Mouse (Mus musculus) liver, embryonic 14.5 days (tissue): ENCODE data around the gene Phlda3. TPM values are rescaled to one million over a fixed set of nuclear protein-coding genes. Genes with fewer than 3 reads are reported as not detected.
A peak's percentile ranks its signal among the peaks of the same experiment; 100 is the strongest.

Experiments
- ATAC-seq: fragments of 200-750 bp; cut with Nextera tagmentation; 2 replicates; pipeline ENCODE4 v1.8.0; 2017; ENCODE audit warnings: moderate number of reproducible peaks, mild to moderate bottlenecking, moderate library complexity; ENCODE audit not compliant: insufficient read depth
- DNase-seq, 3 experiments: peaks; one replicate each; pipeline ENCODE4 v3.0.0-alpha.2; 2012 to 2013; ENCODE audit warnings: low read depth in 3 of 3, low spot score in 3 of 3
- H3K27ac ChIP-seq: fragments of 300-500 bp; sonication (generic); 2 replicates; pipeline ENCODE4 v1.5.1; 2014; ENCODE audit warnings: moderate library complexity, mild to moderate bottlenecking, control low read depth, inconsistent platforms
- H3K27me3 ChIP-seq: fragments of 300-500 bp; sonication (generic); 2 replicates; pipeline ENCODE4 v1.6.1; 2014; ENCODE audit warnings: mild to moderate bottlenecking, low read length, moderate library complexity; ENCODE audit not compliant: control insufficient read depth, insufficient read depth
- H3K36me3 ChIP-seq: fragments of 300-500 bp; sonication (generic); replicated peaks from 2 replicates; pipeline ENCODE4 v1.6.1; 2014; ENCODE audit warnings: low read depth; ENCODE audit not compliant: control insufficient read depth, insufficient read depth
- H3K4me1 ChIP-seq, 2 experiments: fragments of 200-500 bp in 1 of 2; fragments of 300-500 bp in 1 of 2; sonication (generic) in 1 of 2; replicated peaks; 2 replicates each; pipeline ENCODE4 v1.6.1; 2012 to 2014; ENCODE audit warnings: antibody characterized with exemption in 1 of 2, inconsistent platforms in 1 of 2, low read length in 1 of 2; ENCODE audit not compliant: control insufficient read depth in 2 of 2, insufficient read depth in 2 of 2
- H3K4me2 ChIP-seq: fragments of 300-500 bp; sonication (generic); 2 replicates; pipeline ENCODE4 v1.6.1; 2014; ENCODE audit warnings: low read depth, mild to moderate bottlenecking, control low read depth, moderate library complexity
- H3K4me3 ChIP-seq, 2 experiments: fragments of 200-500 bp in 1 of 2; fragments of 300-500 bp in 1 of 2; sonication (generic) in 1 of 2; 2 replicates each; pipeline ENCODE4 v1.5.1; 2012 to 2014; ENCODE audit warnings: low read depth in 2 of 2, low read length in 2 of 2, mild to moderate bottlenecking in 2 of 2, control low read depth in 1 of 2, inconsistent platforms in 1 of 2, moderate library complexity in 1 of 2; ENCODE audit not compliant: insufficient read depth in 1 of 2
- H3K9ac ChIP-seq: fragments of 300-500 bp; sonication (generic); replicated peaks from 2 replicates; pipeline ENCODE4 v1.6.1; 2014; ENCODE audit warnings: mild to moderate bottlenecking, control low read depth, moderate library complexity
- H3K9me3 ChIP-seq: fragments of 300-500 bp; sonication (generic); 2 replicates; pipeline ENCODE4 v1.6.1; 2016; ENCODE audit warnings: low read length, mixed read lengths; ENCODE audit not compliant: control insufficient read depth
- CTCF ChIP-seq: IDR thresholded peaks from 2 replicates; pipeline ENCODE4 v1.5.1; 2016; ENCODE audit warnings: antibody characterized with exemption, low read depth, control low read depth
- EP300 ChIP-seq: IDR thresholded peaks from 2 replicates; pipeline ENCODE4 v1.6.1; 2016; ENCODE audit warnings: antibody characterized with exemption, low read depth
- WGBS: fragments of 180-500 bp; shearing (Covaris S2); extraction: QIAGEN DNeasy Blood & Tissue Kit; methylation state at CpG from one replicate; pipeline ENCODE4 v1.1.7; 2014; ENCODE audit not compliant: insufficient replicate concordance; 5-methylcytosine and 5-hydroxymethylcytosine counted together
- polyA plus RNA-seq, 2 experiments: library from polyadenylated mRNA; depleted of rRNA in 1 of 2; stranded (reverse) in 1 of 2; unstranded in 1 of 2; fragments of >200 nt; fragmentation: Nextera tagmentation in 1 of 2; extraction: Ambion mirVana in 1 of 2; gene quantifications; 2 replicates each; pipeline versions ENCODE4 v1.2.1 to v1.2.3; 2012 to 2014

Gene Phlda3
- polyA plus RNA-seq, 2 experiments, result 3.2 to 5.2 TPM

DNA sequence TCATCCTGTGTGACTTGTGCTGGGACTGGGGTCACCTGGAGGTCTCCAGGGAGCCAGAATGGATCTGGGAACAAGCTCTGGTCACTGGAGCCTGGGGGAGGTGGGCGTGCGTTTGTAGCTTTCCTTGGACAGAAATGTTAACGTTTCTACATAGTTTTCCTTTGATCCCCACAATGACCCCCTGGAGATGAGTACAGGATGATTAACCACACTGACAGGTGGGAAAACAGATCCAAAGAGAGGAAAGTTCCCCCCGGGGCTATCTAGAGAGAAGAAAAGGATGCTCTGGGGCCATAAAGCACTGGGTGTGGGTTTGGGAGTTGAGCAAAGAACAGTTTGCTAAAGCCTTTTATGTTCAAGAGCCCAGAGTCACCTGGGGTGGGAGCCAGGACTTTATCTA lies 14.7 kb downstream of the Phlda3 start:
- Histone ChIP-seq H3K27ac (no peak overlapping the region), H3K9ac (no peak overlapping the region), H3K36me3 (no peaks in the 10 kb centered on the region), H3K4me2 (no peak overlapping the region), H3K27me3 (no peaks in the 10 kb centered on the region), H3K4me1 (0 out of 4 replicates have a peak, but pooled peaks cover 0 to 2% of the 10 kb centered on the region in 2 experiments), H3K4me3 (no peak overlapping the region), H3K9me3 (no peaks in the 10 kb centered on the region)
- no peak for TF ChIP-seq EP300
- TF ChIP-seq CTCF, result no peak
- 49% methylated on average over 4 of the region's 4 CpGs for WGBS
- DNase-seq (no peak), ATAC-seq (no peak)

DNA sequence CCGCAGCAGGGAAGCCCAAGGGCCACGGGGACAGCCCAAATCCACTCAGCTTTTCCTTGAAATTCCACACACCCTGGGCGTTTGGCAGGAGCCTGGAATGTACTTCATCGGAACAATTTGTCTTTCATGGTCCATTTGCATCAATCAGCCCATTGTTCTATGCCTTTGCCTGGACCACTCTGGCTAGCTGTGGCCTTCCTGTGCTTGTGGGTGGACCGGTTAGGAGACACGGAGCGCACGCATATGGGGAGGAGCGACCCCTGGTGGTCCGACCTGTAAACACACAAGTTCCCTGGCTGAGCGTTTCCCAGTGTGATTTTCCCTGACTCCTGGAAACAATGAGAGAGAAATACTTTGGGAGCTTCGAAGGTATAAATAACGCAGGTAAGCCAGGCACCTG lies 15.3 kb downstream of the Phlda3 start:
- TF ChIP-seq CTCF (peak; percentile 95), EP300 (no peak)
- H3K4me3 ChIP-seq, result no peak overlapping the region
- H3K36me3 ChIP-seq, result no peaks in the 10 kb centered on the region
- no peak overlapping the region for H3K27ac ChIP-seq
- H3K9me3 ChIP-seq, result no peaks in the 10 kb centered on the region
- no peaks in the 10 kb centered on the region for H3K27me3 ChIP-seq
- no peak overlapping the region for H3K4me2 ChIP-seq
- no peak overlapping the region for H3K9ac ChIP-seq
- 0 out of 4 replicates have a peak, but pooled peaks cover 0 to 1% of the 10 kb centered on the region in 2 experiments for H3K4me1 ChIP-seq
- ATAC-seq (no peak), DNase-seq (peak in 1 of 3 experiments; percentile 26)
- WGBS, result 13% methylated on average over 13 of the region's 13 CpGs

DNA sequence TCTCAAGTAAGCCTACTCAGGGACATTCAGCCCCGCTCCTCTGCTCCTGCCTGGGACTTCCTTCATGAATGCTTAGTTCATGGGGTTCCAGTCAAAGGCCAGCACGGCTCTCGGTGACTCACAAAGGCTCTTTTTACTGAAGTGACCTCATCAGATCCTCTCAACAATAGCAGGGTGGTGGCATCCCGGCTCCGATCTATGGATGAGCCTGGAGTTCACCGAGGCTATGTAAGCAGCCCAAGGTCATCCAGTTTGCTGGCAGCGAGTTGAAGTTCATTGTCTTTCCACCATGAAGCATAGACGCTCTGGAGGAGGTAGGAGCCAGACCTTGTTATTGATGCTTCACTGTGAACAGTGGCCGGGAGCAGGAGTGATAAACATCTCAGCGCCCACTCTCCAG lies 16.9 kb downstream of the Phlda3 start:
- Histone ChIP-seq H3K4me2 (no peak overlapping the region), H3K36me3 (no peaks in the 10 kb centered on the region), H3K4me1 (no peaks in the 10 kb centered on the region), H3K4me3 (no peak overlapping the region), H3K9me3 (no peaks in the 10 kb centered on the region), H3K9ac (no peak overlapping the region), H3K27me3 (no peaks in the 10 kb centered on the region), H3K27ac (no peak overlapping the region)
- TF ChIP-seq EP300 (no peak), CTCF (no peak)
- no peak for ATAC-seq
- 61% methylated on average over 10 of the region's 10 CpGs for WGBS
- DNase-seq, result no peak

DNA sequence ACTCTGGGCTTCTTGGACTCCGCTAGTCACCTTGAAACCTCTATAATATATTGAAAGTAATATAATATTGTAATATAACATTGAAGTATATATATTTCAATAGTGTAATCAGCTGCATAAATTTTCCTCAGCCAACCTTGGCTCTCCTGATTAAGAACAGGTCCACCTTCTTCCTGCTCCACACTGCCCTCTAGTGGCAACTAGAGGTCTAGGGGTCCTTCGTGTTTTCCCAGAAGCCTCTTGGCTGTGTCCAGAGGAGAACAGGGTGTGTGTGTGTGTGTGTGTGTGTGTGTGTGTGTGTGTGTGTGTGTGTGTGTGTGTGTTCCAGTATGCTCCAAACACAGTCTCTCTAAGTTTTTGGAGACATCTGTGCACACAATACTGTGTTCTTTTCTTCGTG lies 21.9 kb downstream of the Phlda3 start:
- 40% methylated on average over 3 of the region's 3 CpGs for WGBS
- Histone ChIP-seq H3K36me3 (no peaks in the 10 kb centered on the region), H3K4me3 (no peak overlapping the region), H3K27me3 (peaks cover 3% of the 10 kb centered on the region; the same call in 1 of the 2 replicates), H3K27ac (no peak overlapping the region), H3K4me1 (peaks cover 6% of the 10 kb centered on the region in 2 experiments; a peak in 3 of 4 replicates), H3K4me2 (no peak overlapping the region), H3K9ac (no peak overlapping the region), H3K9me3 (no peaks in the 10 kb centered on the region)
- peak; percentile 69 to 73 (median 70) for DNase-seq
- TF ChIP-seq EP300 (no peak), CTCF (peak; percentile 89)
- peak; percentile 43; the same call in 1 of the 2 replicates for ATAC-seq

DNA sequence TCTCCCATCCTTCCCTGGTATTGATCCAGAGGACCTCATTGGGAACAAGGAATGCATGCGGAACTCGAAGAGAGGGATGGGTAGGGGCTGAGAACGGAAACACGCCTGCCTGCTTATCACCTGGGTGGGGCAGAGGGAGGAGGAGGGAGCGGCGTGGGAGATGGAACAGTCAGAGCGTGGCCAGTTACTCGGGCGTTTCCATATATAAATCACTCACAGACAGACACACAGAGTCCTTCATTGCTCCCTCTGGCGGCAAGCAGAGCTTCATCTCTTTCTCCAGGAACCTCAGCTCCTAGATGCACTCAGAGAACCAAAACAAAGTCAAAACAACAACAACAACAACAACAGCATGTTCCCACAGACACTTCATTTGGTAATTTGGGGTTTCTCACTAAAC lies 22.8 kb downstream of the Phlda3 start:
- H3K27ac ChIP-seq, result no peak overlapping the region
- H3K9ac ChIP-seq, result no peak overlapping the region
- ATAC-seq (no peak), DNase-seq (peak in 2 of 3 experiments; percentile 55 to 57)
- no peak overlapping the region for H3K4me3 ChIP-seq
- peak overlapping the region; percentile 22; the same call in 1 of the 2 replicates for H3K4me2 ChIP-seq
- 5% methylated on average over 10 of the region's 10 CpGs for WGBS
- peaks cover 6 to 8% of the 10 kb centered on the region in 2 experiments; a peak in 3 of 4 replicates for H3K4me1 ChIP-seq
- no peaks in the 10 kb centered on the region for H3K36me3 ChIP-seq
- H3K9me3 ChIP-seq, result no peaks in the 10 kb centered on the region
- peaks cover 7% of the 10 kb centered on the region; the same call in 1 of the 2 replicates for H3K27me3 ChIP-seq
- TF ChIP-seq CTCF (peak; percentile 49), EP300 (no peak)
